Comparison of ENCODE assay signal across 9 mouse cellular contexts in the genomic region with DNA sequence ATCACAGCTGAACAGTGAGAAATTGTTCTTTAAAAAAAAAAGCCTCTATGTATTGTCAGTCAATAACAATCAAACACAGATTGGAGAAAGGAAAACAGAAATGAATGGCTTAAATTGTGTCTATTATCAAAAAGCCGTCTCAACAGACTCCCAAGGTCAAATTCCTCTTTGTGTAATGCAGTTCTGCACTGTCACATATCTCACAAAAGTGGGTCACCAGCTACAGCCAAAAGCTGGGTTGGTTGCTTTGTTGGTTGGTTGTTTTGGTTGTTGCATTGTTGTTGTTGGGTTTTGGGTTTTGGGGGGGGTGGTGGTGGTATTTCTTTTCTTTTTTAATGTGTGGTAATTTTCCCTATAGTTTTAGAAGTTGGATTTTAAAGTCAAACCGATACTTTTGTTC. TPM values are rescaled to one million over a fixed set of nuclear protein-coding genes. Genes with fewer than 3 reads are reported as not detected.
DNase-seq lines count a peak whose midpoint lies in the region; ATAC-seq and TF ChIP-seq lines count a peak whose summit lies in the region.
"Had no signal": no experiment of that assay in that cellular context is flagged by ENCODE, and none has a peak within 500 bp of the region (broad histone marks: within the 10 kb centered on the region; RNA-seq: fewer than 3 reads in every experiment).

No protein-coding gene starts in this region.

- H3K9me3 ChIP-seq in kidney, embryonic 15.5 days (replicated peaks): no peaks in the 10 kb centered on the region
- peaks cover 4% of the 10 kb centered on the region; the same call in 1 of the 2 replicates for H3K9me3 ChIP-seq in embryonic facial prominence, embryonic 12.5 days
- H3K9me3 ChIP-seq in hindbrain, embryonic 12.5 days (replicated peaks): no peaks in the 10 kb centered on the region
- H3K9me3 ChIP-seq in midbrain, embryonic 16.5 days (replicated peaks; ENCODE audit: control insufficient read depth, low read length, poor library complexity, severe bottlenecking): no peaks in the 10 kb centered on the region

- TF ChIP-seq CTCF in cerebellum, adult 2 months (IDR thresholded peaks at IDR 0.05; ENCODE audit: borderline replicate concordance, insufficient read depth, low read depth, low read length): no peak

- ATAC-seq in kidney, embryonic 15.5 days (replicated peaks; ENCODE audit: low FRiP score): no peak
- no peak for ATAC-seq in embryonic facial prominence, embryonic 12.5 days (ENCODE audit: insufficient number of reproducible peaks, insufficient read depth, low FRiP score, low TSS enrichment)
- no peak for ATAC-seq in hindbrain, embryonic 12.5 days (ENCODE audit: low FRiP score)
- no peak for ATAC-seq in midbrain, embryonic 16.5 days
- ATAC-seq in frontal cortex, adult (ENCODE audit: low TSS enrichment): no peak

- H3K4me1 ChIP-seq in kidney, embryonic 15.5 days: peaks cover 13% of the 10 kb centered on the region
- H3K4me1 ChIP-seq in embryonic facial prominence, embryonic 12.5 days: peaks cover 7% of the 10 kb centered on the region; the same call in 1 of the 2 replicates
- H3K4me1 ChIP-seq in hindbrain, embryonic 12.5 days: peaks cover 22% of the 10 kb centered on the region
- H3K4me1 ChIP-seq in midbrain, embryonic 16.5 days (ENCODE audit: control insufficient read depth, insufficient read depth, low read length): no peaks in the 10 kb centered on the region
- H3K4me1 ChIP-seq in cerebellum, adult 2 months (ENCODE audit: control insufficient read depth, insufficient read depth, low read length): no peaks in the 10 kb centered on the region

- no peak overlapping the region for H3K9ac ChIP-seq in kidney, embryonic 15.5 days
- H3K9ac ChIP-seq in embryonic facial prominence, embryonic 12.5 days: no peak overlapping the region
- no peak overlapping the region for H3K9ac ChIP-seq in hindbrain, embryonic 12.5 days
- H3K9ac ChIP-seq in midbrain, embryonic 16.5 days (ENCODE audit: low read depth, low read length): no peak overlapping the region

- H3K36me3 ChIP-seq in kidney, embryonic 15.5 days: no peaks in the 10 kb centered on the region
- H3K36me3 ChIP-seq in embryonic facial prominence, embryonic 12.5 days: no peaks in the 10 kb centered on the region
- H3K36me3 ChIP-seq in hindbrain, embryonic 12.5 days: no peaks in the 10 kb centered on the region
- no peaks in the 10 kb centered on the region for H3K36me3 ChIP-seq in midbrain, embryonic 16.5 days (ENCODE audit: control insufficient read depth, insufficient read depth, low read length)

- WGBS in kidney, embryonic 15.5 days: 82% methylated on average over 2 of the region's 2 CpGs
- 60% methylated on average over 2 of the region's 2 CpGs for WGBS in embryonic facial prominence, embryonic 12.5 days
- WGBS in hindbrain, embryonic 12.5 days: 40% methylated on average over 2 of the region's 2 CpGs
- WGBS in midbrain, embryonic 16.5 days: 22% methylated on average over 2 of the region's 2 CpGs
- 60% methylated on average over 2 of the region's 2 CpGs for WGBS in cerebellum, adult 2 months

- H3K27me3 ChIP-seq in kidney, embryonic 15.5 days: no peaks in the 10 kb centered on the region
- H3K27me3 ChIP-seq in embryonic facial prominence, embryonic 12.5 days: no peaks in the 10 kb centered on the region
- no peaks in the 10 kb centered on the region for H3K27me3 ChIP-seq in hindbrain, embryonic 12.5 days
- no peaks in the 10 kb centered on the region for H3K27me3 ChIP-seq in midbrain, embryonic 16.5 days (ENCODE audit: control insufficient read depth, insufficient read depth, low read depth, low read length)
- no peaks in the 10 kb centered on the region for H3K27me3 ChIP-seq in cerebellum, adult 2 months (ENCODE audit: control insufficient read depth, insufficient read depth, low read length)

- no peak overlapping the region for H3K4me3 ChIP-seq in kidney, embryonic 15.5 days (replicated peaks)
- H3K4me3 ChIP-seq in embryonic facial prominence, embryonic 12.5 days: no peak overlapping the region
- no peak overlapping the region for H3K4me3 ChIP-seq in hindbrain, embryonic 12.5 days
- no peak overlapping the region for H3K4me3 ChIP-seq in midbrain, embryonic 16.5 days (ENCODE audit: low read depth, low read length)
- no peak overlapping the region for H3K4me3 ChIP-seq in cerebellum, adult 2 months (replicated peaks; ENCODE audit: insufficient read depth, low read depth, low read length)

- no peak for TF ChIP-seq POLR2A in cerebellum, adult 2 months (IDR thresholded peaks at IDR 0.05; ENCODE audit: borderline replicate concordance, insufficient read depth, low read length)

- no peak for DNase-seq in kidney, adult 11 months
- DNase-seq in cerebellum, adult 2 months: no peak
- DNase-seq in kidney, postnatal 36 days: no peak
- DNase-seq: right cerebral cortex, postnatal 14 days had no signal

- peak overlapping the region; percentile 85; the same call in 1 of the 2 replicates for H3K27ac ChIP-seq in kidney, embryonic 15.5 days
- peak overlapping the region; percentile 70 for H3K27ac ChIP-seq in embryonic facial prominence, embryonic 12.5 days
- peak overlapping the region; percentile 85 for H3K27ac ChIP-seq in hindbrain, embryonic 12.5 days
- peak overlapping the region; percentile 54 for H3K27ac ChIP-seq in midbrain, embryonic 16.5 days (ENCODE audit: low read length)
- H3K27ac ChIP-seq in cerebellum, adult 2 months (ENCODE audit: insufficient read depth, low read length): no peak overlapping the region; the same call in 1 of the 2 replicates

- H3K4me2 ChIP-seq in kidney, embryonic 15.5 days: no peak overlapping the region
- H3K4me2 ChIP-seq in embryonic facial prominence, embryonic 12.5 days (replicated peaks): no peak overlapping the region
- no peak overlapping the region for H3K4me2 ChIP-seq in hindbrain, embryonic 12.5 days (replicated peaks)
- no peak overlapping the region for H3K4me2 ChIP-seq in midbrain, embryonic 16.5 days (ENCODE audit: low read length)

RNA-seq across cellular contexts. Expression of gene Thumpd3, which starts 34.1 kb away (rescaled TPM):
- polyA plus RNA-seq in kidney, embryonic 15.5 days (2015; fragmentation: Nextera tagmentation; extraction: Ambion mirVana): 46.6 and 47.0 TPM in 2 replicates
- 50.8 and 52.6 TPM in 2 replicates for polyA plus RNA-seq in embryonic facial prominence, embryonic 12.5 days (2016; fragmentation: Nextera tagmentation; extraction: Ambion mirVana)
- polyA plus RNA-seq in hindbrain, embryonic 12.5 days (2016; fragmentation: Nextera tagmentation; extraction: Ambion mirVana): 56.6 and 63.3 TPM in 2 replicates
- polyA plus RNA-seq in midbrain, embryonic 16.5 days (2015; fragmentation: Nextera tagmentation; extraction: Ambion mirVana): 51.4 and 55.6 TPM in 2 replicates
- 20.8 and 21.8 TPM in 2 replicates for polyA plus RNA-seq in cerebellum, adult 2 months (2012; rRNA removed)
